Mouse (Mus musculus): ENCODE data around the gene Tac2.

Gene Tac2

GRCm38 (mm10) chr10:127724178-127724577 lies at the start of gene Tac2:
Gene Tac2, plus strand, starts transcription at chr10:127724478.
- Histone ChIP-seq H3K27me3 (ENCODE audit: control insufficient read depth, insufficient read depth, low read length, poor library complexity, severe bottlenecking) (no peaks in the 10 kb centered on the region), H3K36me3 (ENCODE audit: control insufficient read depth, insufficient read depth, low read length, poor library complexity, severe bottlenecking) (no peaks in the 10 kb centered on the region)
- no peak for DNase-seq (ENCODE audit: low read depth, low spot score)

GRCm38 (mm10) chr10:127674794-127675522 lies 49.3 kb upstream of the Tac2 start:
- H3K27me3 ChIP-seq (ENCODE audit: control insufficient read depth, insufficient read depth, low read length, poor library complexity, severe bottlenecking): no peaks in the 10 kb centered on the region
- H3K36me3 ChIP-seq (ENCODE audit: control insufficient read depth, insufficient read depth, low read length, poor library complexity, severe bottlenecking): no peaks in the 10 kb centered on the region
- peak; percentile 78 for DNase-seq (ENCODE audit: low read depth, low spot score)

GRCm38 (mm10) chr10:127675859-127676398 lies 48.3 kb upstream of the Tac2 start:
- DNase-seq (ENCODE audit: low read depth, low spot score): no peak
- Histone ChIP-seq H3K36me3 (ENCODE audit: control insufficient read depth, insufficient read depth, low read length, poor library complexity, severe bottlenecking) (no peaks in the 10 kb centered on the region), H3K27me3 (ENCODE audit: control insufficient read depth, insufficient read depth, low read length, poor library complexity, severe bottlenecking) (no peaks in the 10 kb centered on the region)

DNA sequence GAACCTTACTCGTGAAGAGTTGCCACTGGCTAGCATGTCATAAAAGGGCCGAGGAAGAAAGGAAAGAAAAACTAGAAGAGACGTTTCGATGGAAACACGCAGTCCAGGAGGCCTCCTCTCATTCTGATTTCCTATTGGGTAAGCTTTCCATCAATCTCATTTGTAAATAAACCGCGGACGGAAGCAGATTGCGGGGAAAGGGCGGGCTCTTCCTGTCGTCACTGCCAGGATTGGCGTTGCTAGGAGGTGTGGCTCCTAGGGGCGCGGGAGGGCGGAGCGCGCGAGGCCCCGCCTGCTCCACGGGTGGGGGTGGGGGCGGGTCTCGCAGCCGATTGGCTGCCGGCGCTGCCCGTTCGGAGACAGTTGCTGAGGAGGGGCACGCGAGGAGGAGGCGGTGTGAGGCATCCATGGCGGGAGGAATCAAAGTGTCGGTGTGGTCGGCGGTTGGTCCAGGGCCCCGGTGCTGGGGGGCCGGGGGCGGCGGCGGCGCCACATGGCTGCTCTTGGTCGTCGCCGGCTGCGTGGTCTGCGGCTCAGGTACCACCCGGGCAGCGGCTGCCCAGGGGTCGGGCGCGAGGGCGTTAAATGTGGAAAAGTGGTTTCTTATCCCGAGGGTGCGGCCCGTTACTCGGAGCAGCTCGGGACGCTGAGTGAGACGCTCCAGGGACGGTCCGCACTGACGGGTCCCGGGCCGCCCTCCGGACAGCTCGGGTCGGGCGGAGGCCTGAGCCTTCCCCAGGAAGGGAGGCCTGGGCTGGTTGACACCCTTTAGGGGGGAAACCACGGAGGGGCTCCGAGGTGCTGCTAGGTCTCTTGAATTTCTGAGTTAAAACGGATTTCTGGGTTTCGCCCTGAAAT lies 47.4 kb upstream of the Tac2 start:
- no peaks in the 10 kb centered on the region for H3K36me3 ChIP-seq (ENCODE audit: control insufficient read depth, insufficient read depth, low read length, poor library complexity, severe bottlenecking)
- no peaks in the 10 kb centered on the region for H3K27me3 ChIP-seq (ENCODE audit: control insufficient read depth, insufficient read depth, low read length, poor library complexity, severe bottlenecking)
- peak; percentile 99 for DNase-seq (ENCODE audit: low read depth, low spot score)

DNA sequence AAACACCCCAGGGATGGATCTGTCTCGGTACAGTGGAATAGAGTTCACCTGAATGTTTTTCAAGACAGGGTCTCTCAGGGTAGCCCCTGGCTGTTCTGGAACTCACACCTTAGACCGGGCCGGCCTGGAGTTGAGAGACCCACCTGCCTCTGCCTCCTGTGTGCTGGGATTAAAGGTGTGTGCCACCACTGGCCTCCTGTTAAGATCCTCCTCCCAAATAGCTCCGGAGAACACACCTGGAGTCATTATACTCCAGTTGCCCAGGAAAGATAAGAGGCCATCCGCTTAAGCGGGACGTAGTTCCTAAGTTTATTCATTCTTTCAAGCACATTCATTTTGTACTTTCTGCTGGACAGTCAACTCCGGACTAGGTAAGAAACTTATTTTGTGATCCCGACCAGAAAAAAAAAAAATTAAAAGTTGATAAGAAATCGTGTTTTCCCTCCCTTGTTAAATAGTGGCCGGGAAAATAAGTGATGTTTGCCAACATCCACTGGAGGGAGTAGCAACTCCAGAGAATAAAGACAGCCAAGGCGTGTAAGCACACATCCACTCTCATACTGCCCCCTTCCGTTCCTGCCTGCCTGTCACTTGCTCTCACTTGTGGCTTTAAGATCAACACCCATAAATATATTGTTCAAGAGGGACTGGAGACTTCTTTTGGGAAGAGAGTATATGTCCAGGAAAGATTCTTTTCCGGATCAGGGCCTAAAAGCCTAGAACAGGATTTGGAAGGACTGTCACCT lies 46.5 kb upstream of the Tac2 start:
- Histone ChIP-seq H3K27me3 (ENCODE audit: control insufficient read depth, insufficient read depth, low read length, poor library complexity, severe bottlenecking) (no peaks in the 10 kb centered on the region), H3K36me3 (ENCODE audit: control insufficient read depth, insufficient read depth, low read length, poor library complexity, severe bottlenecking) (no peaks in the 10 kb centered on the region)
- peak; percentile 84 for DNase-seq (ENCODE audit: low read depth, low spot score)

GRCm38 (mm10) chr10:127679208-127679607 lies 45.1 kb upstream of the Tac2 start:
- DNase-seq (ENCODE audit: low read depth, low spot score): no peak
- Histone ChIP-seq H3K36me3 (ENCODE audit: control insufficient read depth, insufficient read depth, low read length, poor library complexity, severe bottlenecking) (no peaks in the 10 kb centered on the region), H3K27me3 (ENCODE audit: control insufficient read depth, insufficient read depth, low read length, poor library complexity, severe bottlenecking) (no peaks in the 10 kb centered on the region)

- no peak for DNase-seq (ENCODE audit: low read depth, low spot score)
- Histone ChIP-seq H3K27me3 (ENCODE audit: control insufficient read depth, insufficient read depth, low read length, poor library complexity, severe bottlenecking) (no peaks in the 10 kb centered on the region), H3K36me3 (ENCODE audit: control insufficient read depth, insufficient read depth, low read length, poor library complexity, severe bottlenecking) (no peaks in the 10 kb centered on the region)
Measured at GRCm38 (mm10) chr10:127679881-127680280, 44.4 kb upstream of the Tac2 start.

DNA sequence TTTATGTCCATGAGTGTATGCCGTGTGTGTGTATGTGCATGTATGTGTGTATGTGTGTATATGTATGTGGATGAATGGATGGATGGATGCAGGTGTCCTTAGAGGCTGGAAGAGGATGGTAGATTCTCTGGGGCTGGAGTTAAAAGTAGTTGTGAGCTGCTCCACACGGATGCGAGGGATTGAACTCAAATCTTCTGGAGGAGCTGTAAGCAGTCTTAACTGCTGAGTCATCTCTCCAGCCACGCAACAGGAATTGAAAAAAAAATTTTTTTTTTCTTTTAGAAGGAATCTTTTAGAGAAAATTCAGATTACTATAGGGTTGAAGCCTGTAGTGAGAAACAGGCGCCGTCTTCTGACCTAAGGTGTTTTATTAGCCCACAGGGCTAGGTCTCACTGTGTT lies 41.4 kb upstream of the Tac2 start:
- H3K27me3 ChIP-seq (ENCODE audit: control insufficient read depth, insufficient read depth, low read length, poor library complexity, severe bottlenecking): no peaks in the 10 kb centered on the region
- no peaks in the 10 kb centered on the region for H3K36me3 ChIP-seq (ENCODE audit: control insufficient read depth, insufficient read depth, low read length, poor library complexity, severe bottlenecking)
- no peak for DNase-seq (ENCODE audit: low read depth, low spot score)

DNA sequence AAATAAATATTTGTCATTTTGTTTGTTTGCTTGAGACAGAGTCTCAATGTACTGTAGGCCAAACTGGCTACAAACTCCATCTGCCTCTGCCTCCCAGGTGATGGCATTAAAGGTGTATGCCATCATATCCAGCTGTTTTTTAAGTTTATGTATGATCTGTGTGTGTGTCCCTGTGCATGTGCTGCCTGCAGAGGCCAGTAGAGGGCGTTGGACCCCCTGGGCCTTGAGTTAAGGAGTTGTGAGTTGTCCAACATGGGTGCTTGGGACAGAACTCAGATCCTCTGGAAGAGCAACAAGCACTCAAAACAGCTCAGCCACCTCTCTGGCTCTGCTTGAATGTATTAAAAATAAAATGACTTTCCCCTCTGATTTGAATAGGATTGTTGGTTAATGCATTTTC lies 33.2 kb upstream of the Tac2 start:
- DNase-seq (ENCODE audit: low read depth, low spot score): no peak
- Histone ChIP-seq H3K27me3 (ENCODE audit: control insufficient read depth, insufficient read depth, low read length, poor library complexity, severe bottlenecking) (no peaks in the 10 kb centered on the region), H3K36me3 (ENCODE audit: control insufficient read depth, insufficient read depth, low read length, poor library complexity, severe bottlenecking) (peaks cover 8% of the 10 kb centered on the region)

DNA sequence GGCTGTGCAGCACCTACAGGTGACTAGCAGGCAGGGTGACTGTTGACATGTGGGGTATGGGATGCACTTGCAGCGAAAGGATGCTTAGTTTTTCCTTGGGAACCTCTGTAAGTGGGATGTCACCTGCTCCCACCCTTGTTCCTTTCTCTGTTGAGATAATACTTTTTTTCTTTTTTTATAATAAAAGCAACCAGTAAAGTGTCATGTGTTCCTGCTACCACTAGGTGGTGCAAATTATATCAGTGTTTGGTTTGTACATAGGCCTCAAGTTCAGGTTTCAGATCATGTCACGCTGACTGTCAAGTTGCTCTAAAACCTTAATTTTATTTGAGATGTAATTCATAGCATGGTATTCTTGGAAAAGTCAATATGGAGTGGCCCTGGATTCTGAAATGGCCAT lies 29.6 kb upstream of the Tac2 start:
- Histone ChIP-seq H3K27me3 (ENCODE audit: control insufficient read depth, insufficient read depth, low read length, poor library complexity, severe bottlenecking) (no peaks in the 10 kb centered on the region), H3K36me3 (ENCODE audit: control insufficient read depth, insufficient read depth, low read length, poor library complexity, severe bottlenecking) (peaks cover 8% of the 10 kb centered on the region)
- DNase-seq (ENCODE audit: low read depth, low spot score): peak; percentile 54

- no peaks in the 10 kb centered on the region for H3K27me3 ChIP-seq (ENCODE audit: control insufficient read depth, insufficient read depth, low read length, poor library complexity, severe bottlenecking)
- H3K36me3 ChIP-seq (ENCODE audit: control insufficient read depth, insufficient read depth, low read length, poor library complexity, severe bottlenecking): peaks cover 8% of the 10 kb centered on the region
- DNase-seq (ENCODE audit: low read depth, low spot score): no peak
Measured at GRCm38 (mm10) chr10:127695775-127696174, 28.5 kb upstream of the Tac2 start.

- Histone ChIP-seq H3K36me3 (ENCODE audit: control insufficient read depth, insufficient read depth, low read length, poor library complexity, severe bottlenecking) (peaks cover 4% of the 10 kb centered on the region), H3K27me3 (ENCODE audit: control insufficient read depth, insufficient read depth, low read length, poor library complexity, severe bottlenecking) (no peaks in the 10 kb centered on the region)
- no peak for DNase-seq (ENCODE audit: low read depth, low spot score)
Measured at GRCm38 (mm10) chr10:127698966-127699365, 25.3 kb upstream of the Tac2 start.

DNA sequence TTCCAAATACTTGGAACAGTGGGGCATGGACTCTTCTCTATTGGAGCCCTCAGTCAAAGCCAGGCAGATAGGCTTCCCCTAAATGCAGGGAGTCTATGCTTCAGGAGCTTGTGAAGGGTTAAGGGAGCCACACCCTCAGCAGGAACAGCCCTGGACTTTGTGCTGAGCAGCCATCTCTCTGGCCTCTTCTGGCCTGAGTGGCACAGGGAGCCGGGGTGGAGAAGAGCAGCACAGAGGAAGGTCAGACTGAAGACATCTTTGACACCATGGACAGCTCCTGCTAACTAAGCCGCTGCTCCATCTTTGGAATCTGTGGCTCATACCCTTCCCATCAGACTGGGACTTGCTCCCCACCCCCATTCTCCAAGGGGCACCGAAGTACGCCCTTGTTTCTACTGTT lies 21.0 kb upstream of the Tac2 start:
- no peak for DNase-seq (ENCODE audit: low read depth, low spot score)
- H3K36me3 ChIP-seq (ENCODE audit: control insufficient read depth, insufficient read depth, low read length, poor library complexity, severe bottlenecking): no peaks in the 10 kb centered on the region; the same call in 1 of the 2 replicates
- no peaks in the 10 kb centered on the region for H3K27me3 ChIP-seq (ENCODE audit: control insufficient read depth, insufficient read depth, low read length, poor library complexity, severe bottlenecking)

- no peaks in the 10 kb centered on the region for H3K36me3 ChIP-seq (ENCODE audit: control insufficient read depth, insufficient read depth, low read length, poor library complexity, severe bottlenecking)
- no peak for DNase-seq (ENCODE audit: low read depth, low spot score)
- H3K27me3 ChIP-seq (ENCODE audit: control insufficient read depth, insufficient read depth, low read length, poor library complexity, severe bottlenecking): no peaks in the 10 kb centered on the region
Measured at GRCm38 (mm10) chr10:127704293-127704692, 20.0 kb upstream of the Tac2 start.
